Mouse (Mus musculus) C2C12 (cell line): ENCODE results near the gene Abca5. TPM values are rescaled to one million over a fixed set of nuclear protein-coding genes. Genes with fewer than 3 reads are reported as not detected.

Experiments
- H3K27me3 ChIP-seq: one replicate; pipeline ENCODE4 v1.6.1; 2011; ENCODE audit not compliant: control insufficient read depth, insufficient read depth, insufficient read length
- H3K36me3 ChIP-seq: one replicate; pipeline ENCODE4 v1.6.1; 2011; ENCODE audit not compliant: control insufficient read depth, insufficient read depth
- H3K4me3 ChIP-seq: one replicate; pipeline ENCODE4 v1.5.1; 2011; ENCODE audit warnings: mild to moderate bottlenecking, control low read depth; ENCODE audit not compliant: poor library complexity, insufficient read depth, severe bottlenecking
- H3K79me2 ChIP-seq: one replicate; pipeline ENCODE4 v1.6.1; 2011; ENCODE audit not compliant: control insufficient read depth, insufficient read depth
- H3K79me3 ChIP-seq: one replicate; pipeline ENCODE4 v1.6.1; 2011; ENCODE audit warnings: low read depth, control low read depth
- H3ac ChIP-seq: one replicate; pipeline ENCODE3; 2011; ENCODE audit warnings: low read depth; ENCODE audit not compliant: control insufficient read depth, insufficient read length
- CEBPB ChIP-seq: IDR thresholded peaks from one replicate; pipeline ENCODE4 v1.6.1; 2011; ENCODE audit warnings: low read depth, mild to moderate bottlenecking, control low read depth, moderate library complexity
- CTCF ChIP-seq: IDR thresholded peaks from one replicate; pipeline ENCODE4 v1.5.1; 2011; ENCODE audit not compliant: control insufficient read depth, insufficient read depth, insufficient read length
- FOSL1 ChIP-seq: IDR thresholded peaks from one replicate; pipeline ENCODE4 v1.8.0; 2011; ENCODE audit warnings: mild to moderate bottlenecking, low read length; ENCODE audit not compliant: poor library complexity, insufficient read depth, severe bottlenecking
- MAX ChIP-seq: IDR thresholded peaks from one replicate; pipeline ENCODE4 v1.6.1; 2011; ENCODE audit warnings: mild to moderate bottlenecking, control low read depth
- MYOD1 ChIP-seq: IDR thresholded peaks from one replicate; pipeline ENCODE4 v1.6.1; 2011; ENCODE audit warnings: low read depth; ENCODE audit not compliant: control insufficient read depth, insufficient read length
- MYOG ChIP-seq: IDR thresholded peaks from one replicate; pipeline ENCODE4 v1.6.1; 2011; ENCODE audit not compliant: control insufficient read depth, insufficient read length; ENCODE audit errors: extremely low read depth
- USF1 ChIP-seq: IDR thresholded peaks from one replicate; pipeline ENCODE4 v1.6.1; 2011; ENCODE audit warnings: low read depth, mild to moderate bottlenecking, control low read depth, moderate library complexity
- long read RNA-seq, 2 experiments: library from polyadenylated mRNA; unstranded; transcript quantifications; one replicate each; pipeline ENCODE4 v2.0.0; 2019 to 2020
- polyA plus RNA-seq: library from polyadenylated mRNA; unstranded; fragments of >200 nt; fragmentation: generic; extraction: Trizol; gene quantifications from one replicate; pipeline ENCODE4 v1.2.1, GENCODE M21; 2012; ENCODE audit warnings: missing spikeins

Gene Abca5
- 0.99 TPM for polyA plus RNA-seq
- long read RNA-seq, experiment 1, partial matches to known transcripts = 2 of 5 reads
- long read RNA-seq, experiment 1, other reads (novel, unspliced or antisense) = 3 of 5 reads
- long read RNA-seq, experiment 2, full-length matches to known transcripts = 1 of 17 reads
- long read RNA-seq, experiment 2, partial matches to known transcripts = 9 of 17 reads
- long read RNA-seq, experiment 2, other reads (novel, unspliced or antisense) = 7 of 17 reads

DNA sequence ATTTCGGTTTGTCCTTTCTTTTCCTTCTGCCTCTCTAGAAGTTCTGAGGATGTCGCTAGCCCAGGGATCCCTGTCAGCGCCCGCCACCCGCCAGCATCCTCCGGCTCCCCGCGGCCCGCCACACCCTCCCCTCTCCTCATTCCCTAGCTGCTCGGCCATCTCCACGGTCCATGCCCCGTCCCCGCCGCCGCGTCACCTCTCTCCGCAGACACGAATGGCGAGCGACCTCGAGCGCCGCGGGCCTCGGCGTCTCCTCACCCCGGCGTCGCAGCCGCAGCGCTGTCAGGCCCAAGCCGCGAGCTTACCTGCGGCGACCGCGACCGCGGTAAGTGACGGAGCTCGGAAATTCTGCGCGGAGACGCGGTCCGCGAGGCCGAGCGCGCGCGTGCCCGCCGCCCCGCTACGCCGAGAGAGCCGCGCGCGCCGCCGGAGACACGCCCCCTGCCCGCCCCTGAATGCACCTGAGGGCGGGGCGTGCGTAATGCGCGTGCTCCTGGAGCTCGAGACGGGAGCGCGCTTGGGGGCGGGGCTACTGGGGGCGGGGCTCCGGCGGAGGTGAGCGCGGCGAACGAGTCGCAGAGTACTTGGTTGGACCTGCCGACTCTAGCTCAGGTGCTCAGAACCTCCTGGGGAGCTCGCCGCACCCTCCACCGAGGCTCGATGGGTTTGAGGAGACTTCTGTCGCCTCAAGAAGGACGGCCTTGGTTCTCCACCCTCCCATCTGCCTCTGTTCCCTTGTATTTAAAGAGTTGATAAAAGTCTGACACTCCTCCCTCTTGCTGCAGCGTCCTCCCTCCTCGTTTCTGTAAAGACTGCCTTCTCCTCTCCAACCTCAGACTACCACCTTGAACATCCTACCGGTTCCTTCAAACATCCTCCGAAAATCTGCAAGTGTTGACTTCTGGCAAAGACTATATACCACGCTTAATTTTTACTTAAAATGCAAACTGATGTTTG is at the start of gene Abca5:
Gene Abca5 (minus strand): TSS at position 428 of the 957 bp plus-strand sequence.
- no peaks in the 10 kb centered on the region for H3K36me3 ChIP-seq
- H3K79me2 ChIP-seq = no peaks in the 10 kb centered on the region
- H3K4me3 ChIP-seq = peak within 1 kb of the TSS; percentile 65
- H3K27me3 ChIP-seq = no peaks in the 10 kb centered on the region
- peak within 1 kb of the TSS; percentile 95 for H3ac ChIP-seq
- no peak for TF ChIP-seq CEBPB
- TF ChIP-seq MAX = peak; percentile 30
- H3K79me3 ChIP-seq = no peaks in the 10 kb centered on the region

DNA sequence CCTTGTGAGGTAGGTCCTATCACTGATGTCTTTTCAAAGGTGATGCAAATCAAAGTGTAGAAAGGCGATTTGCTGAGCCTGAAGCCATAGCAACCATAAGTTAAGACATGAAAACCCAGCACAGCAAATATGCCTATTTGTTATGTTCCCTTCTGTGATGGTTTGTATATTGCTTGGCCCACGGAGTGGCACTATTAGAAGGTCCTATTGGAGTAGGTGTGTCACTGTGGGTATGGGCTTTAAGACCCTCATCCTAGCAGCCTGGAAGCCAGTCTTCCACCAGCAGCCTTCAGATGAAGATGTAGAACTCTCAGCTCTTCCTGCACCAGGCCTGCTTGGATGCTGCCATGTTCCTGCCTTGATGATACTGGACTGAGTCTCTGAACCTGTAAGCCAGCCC is 48.0 kb upstream of the Abca5 start:
- no peaks in the 10 kb centered on the region for H3K79me3 ChIP-seq
- TF ChIP-seq MAX (no peak), CTCF (no peak), USF1 (no peak), MYOD1 (no peak), CEBPB (no peak), MYOG (no peak), FOSL1 (no peak)
- H3K27me3 ChIP-seq = no peaks in the 10 kb centered on the region
- no peaks in the 10 kb centered on the region for H3K36me3 ChIP-seq
- no peaks in the 10 kb centered on the region for H3K79me2 ChIP-seq
- H3K4me3 ChIP-seq = no peak overlapping the region
- no peak overlapping the region for H3ac ChIP-seq

DNA sequence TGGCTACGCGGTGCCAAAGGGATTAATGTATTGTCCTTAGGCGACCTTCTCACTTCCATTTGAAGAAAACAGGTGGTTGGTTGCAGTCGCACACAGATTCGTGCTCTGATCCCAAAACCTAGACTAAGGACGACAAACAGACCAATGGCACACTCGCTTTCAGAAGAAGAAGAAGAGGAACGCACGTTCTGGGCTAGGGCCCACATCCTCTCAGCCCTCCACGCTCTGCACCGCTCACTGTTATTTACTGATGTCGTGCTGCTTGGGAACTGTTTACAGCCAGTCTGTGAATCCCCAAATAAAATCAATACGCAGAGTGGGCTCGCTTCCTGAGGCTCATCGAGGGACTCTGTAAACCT is 42.8 kb upstream of the Abca5 start:
- H3K36me3 ChIP-seq = no peaks in the 10 kb centered on the region
- H3K4me3 ChIP-seq = no peak overlapping the region
- no peaks in the 10 kb centered on the region for H3K79me3 ChIP-seq
- no peaks in the 10 kb centered on the region for H3K27me3 ChIP-seq
- no peaks in the 10 kb centered on the region for H3K79me2 ChIP-seq
- H3ac ChIP-seq = no peak overlapping the region
- no peak for TF ChIP-seq CEBPB
- no peak for TF ChIP-seq FOSL1
- no peak for TF ChIP-seq MYOD1
- TF ChIP-seq CTCF = no peak
- TF ChIP-seq MYOG = no peak
- TF ChIP-seq USF1 = no peak
- TF ChIP-seq MAX = no peak

DNA sequence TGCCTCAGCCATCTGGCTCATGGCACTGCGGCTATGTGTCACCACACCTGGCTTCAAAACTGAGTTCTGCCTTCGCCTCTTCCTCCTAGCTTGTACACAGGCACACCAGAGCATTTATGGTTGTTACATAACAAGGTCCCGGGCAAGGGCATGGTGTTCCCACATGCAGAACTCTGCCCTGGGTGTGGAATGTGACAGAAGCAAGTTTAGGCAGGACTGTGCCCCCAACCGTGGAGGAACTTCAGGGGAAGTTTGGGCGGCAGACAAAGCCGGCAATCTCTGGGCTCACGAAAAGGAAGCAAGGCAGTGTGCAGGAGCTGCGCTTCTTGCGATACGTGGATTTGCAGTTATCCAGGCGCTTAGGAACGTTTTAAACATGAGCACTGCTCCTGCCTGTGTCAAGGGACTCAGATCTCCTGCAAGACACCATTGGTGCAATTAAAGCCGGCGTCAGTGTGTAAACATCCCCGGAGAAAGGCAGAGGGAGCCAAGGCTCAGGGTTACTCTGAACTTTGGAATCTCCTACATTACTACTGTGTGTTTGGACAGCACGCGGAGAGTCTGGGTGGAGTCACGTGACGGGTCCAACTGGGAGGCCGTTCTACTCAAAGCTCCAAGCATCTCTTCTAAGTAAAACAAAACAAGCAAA is 42.3 kb upstream of the Abca5 start:
- H3ac ChIP-seq = no peak overlapping the region
- H3K4me3 ChIP-seq = no peak overlapping the region
- no peaks in the 10 kb centered on the region for H3K36me3 ChIP-seq
- no peaks in the 10 kb centered on the region for H3K79me3 ChIP-seq
- no peaks in the 10 kb centered on the region for H3K27me3 ChIP-seq
- TF ChIP-seq USF1 (peak; percentile 88), CTCF (no peak), MAX (no peak)
- H3K79me2 ChIP-seq = no peaks in the 10 kb centered on the region

DNA sequence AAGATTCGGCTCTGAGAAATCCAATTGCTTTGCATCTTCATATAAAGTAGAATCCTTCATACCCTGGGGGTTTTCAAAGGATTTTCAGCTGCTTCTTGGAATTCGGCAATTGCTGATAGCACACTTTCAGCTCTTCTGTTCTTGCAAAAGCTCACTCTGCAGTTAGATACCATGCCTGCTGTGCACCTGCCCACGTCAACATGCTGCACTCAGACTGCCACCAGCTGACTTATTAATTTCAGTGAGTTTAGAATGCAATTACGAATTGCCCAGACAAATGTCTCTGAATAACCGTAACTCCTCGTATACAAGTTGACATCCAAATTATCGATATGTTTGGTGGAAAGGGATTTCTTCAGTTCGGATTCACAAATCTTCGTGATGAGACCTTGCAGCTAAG is 36.5 kb upstream of the Abca5 start:
- no peaks in the 10 kb centered on the region for H3K27me3 ChIP-seq
- H3K36me3 ChIP-seq = no peaks in the 10 kb centered on the region
- H3ac ChIP-seq = no peak overlapping the region
- no peak for TF ChIP-seq MYOG
- no peak for TF ChIP-seq CEBPB
- no peak for TF ChIP-seq MYOD1
- TF ChIP-seq USF1 = no peak
- no peak for TF ChIP-seq CTCF
- TF ChIP-seq MAX = no peak
- no peak for TF ChIP-seq FOSL1
- no peaks in the 10 kb centered on the region for H3K79me3 ChIP-seq
- no peaks in the 10 kb centered on the region for H3K79me2 ChIP-seq
- no peak overlapping the region for H3K4me3 ChIP-seq
